Mouse (Mus musculus): ENCODE measurements at regions not wholly inside any gene's neighbourhood (a gene's known extent, or its start where the extent isn't known, plus 50 kb on each side); places are given as distances from the start of the nearest gene placed in this dataset.

DNA sequence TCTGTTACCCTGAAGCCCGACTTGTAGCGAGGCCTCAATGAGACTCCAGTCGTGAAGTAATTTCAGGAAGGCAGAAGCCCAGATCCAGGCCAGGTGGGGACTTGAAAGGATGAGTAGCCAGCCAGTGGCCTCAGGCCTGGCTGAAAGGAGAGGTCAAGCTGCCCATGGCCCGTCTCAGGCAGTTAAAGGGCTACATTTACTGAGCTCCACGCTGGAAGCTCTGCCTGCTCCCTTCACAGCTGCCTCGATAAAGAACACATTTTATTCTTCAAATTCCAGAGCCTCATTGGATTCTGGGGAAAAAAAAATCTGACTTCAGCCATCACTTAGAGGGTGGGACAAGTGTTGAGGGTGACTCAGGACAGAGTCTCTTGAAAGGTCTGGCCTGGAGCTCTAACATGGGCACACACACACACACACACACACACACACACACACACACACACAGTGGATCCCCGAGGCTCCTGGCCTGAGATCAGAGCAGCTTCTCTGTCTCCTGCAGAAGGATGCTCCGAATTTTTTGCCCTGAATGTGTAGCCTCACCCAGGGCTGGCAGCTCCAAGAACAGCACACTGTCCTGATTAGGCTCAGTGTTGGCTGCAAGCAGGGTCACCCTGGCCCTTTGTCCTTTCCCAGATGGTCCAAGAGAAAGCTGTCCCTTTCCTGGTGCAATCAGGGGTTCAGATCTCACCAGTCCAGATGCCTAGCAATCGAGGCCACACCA, 53.0 kb downstream of the Gadd45g start:
- no peak for ATAC-seq (ENCODE audit: low FRiP score)
- no peaks in the 10 kb centered on the region for H3K9me3 ChIP-seq (ENCODE audit: control insufficient read depth, low read length)
- H3K27me3 ChIP-seq (ENCODE audit: control insufficient read depth, insufficient read depth, low read length): no peaks in the 10 kb centered on the region; the same call in 1 of the 2 replicates
- H3K27ac ChIP-seq (ENCODE audit: low read depth, low read length): no peak overlapping the region
- no peak overlapping the region for H3K4me3 ChIP-seq (ENCODE audit: low read depth, low read length)
- 64% methylated on average over 9 of the region's 9 CpGs for WGBS
- H3K4me2 ChIP-seq: no peak overlapping the region
- no peak overlapping the region for H3K9ac ChIP-seq (ENCODE audit: low read length)
- peak; percentile 76 for DNase-seq (ENCODE audit: low spot score, missing footprints)
- H3K36me3 ChIP-seq (ENCODE audit: control insufficient read depth, insufficient read depth, low read length): no peaks in the 10 kb centered on the region
- peaks cover 12% of the 10 kb centered on the region for H3K4me1 ChIP-seq (ENCODE audit: control insufficient read depth, insufficient read depth, low read length)

DNA sequence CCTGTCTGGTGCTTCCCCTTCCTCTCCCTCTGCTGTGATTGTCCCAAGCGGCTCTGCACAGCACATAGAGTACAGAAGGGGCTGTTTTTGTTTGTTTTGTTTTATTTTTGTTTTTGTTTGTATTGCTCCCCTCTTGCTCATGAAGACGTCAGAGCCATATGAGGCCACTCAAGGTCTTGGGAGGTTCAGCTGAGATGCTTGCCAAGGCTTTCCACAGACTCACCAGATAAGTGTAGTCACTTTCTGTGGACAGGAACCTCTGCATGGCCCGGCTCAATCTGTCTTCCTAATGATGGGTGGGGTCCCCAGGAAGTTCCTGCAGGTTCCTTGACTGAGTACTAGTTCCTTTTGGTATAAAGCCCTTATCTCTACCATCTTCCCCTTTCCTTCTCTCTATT, 53.6 kb downstream of the Gadd45g start:
- no peak overlapping the region for H3K27ac ChIP-seq (ENCODE audit: low read depth, low read length)
- no peak for DNase-seq (ENCODE audit: low spot score, missing footprints)
- 74% methylated on average over 3 of the region's 3 CpGs for WGBS
- H3K36me3 ChIP-seq (ENCODE audit: control insufficient read depth, insufficient read depth, low read length): no peaks in the 10 kb centered on the region
- no peak overlapping the region for H3K9ac ChIP-seq (ENCODE audit: low read length)
- H3K4me2 ChIP-seq: no peak overlapping the region
- peaks cover 12% of the 10 kb centered on the region for H3K4me1 ChIP-seq (ENCODE audit: control insufficient read depth, insufficient read depth, low read length)
- no peak for ATAC-seq (ENCODE audit: low FRiP score)
- H3K27me3 ChIP-seq (ENCODE audit: control insufficient read depth, insufficient read depth, low read length): no peaks in the 10 kb centered on the region; the same call in 1 of the 2 replicates
- H3K9me3 ChIP-seq (ENCODE audit: control insufficient read depth, low read length): no peaks in the 10 kb centered on the region
- no peak overlapping the region for H3K4me3 ChIP-seq (ENCODE audit: low read depth, low read length)

DNA sequence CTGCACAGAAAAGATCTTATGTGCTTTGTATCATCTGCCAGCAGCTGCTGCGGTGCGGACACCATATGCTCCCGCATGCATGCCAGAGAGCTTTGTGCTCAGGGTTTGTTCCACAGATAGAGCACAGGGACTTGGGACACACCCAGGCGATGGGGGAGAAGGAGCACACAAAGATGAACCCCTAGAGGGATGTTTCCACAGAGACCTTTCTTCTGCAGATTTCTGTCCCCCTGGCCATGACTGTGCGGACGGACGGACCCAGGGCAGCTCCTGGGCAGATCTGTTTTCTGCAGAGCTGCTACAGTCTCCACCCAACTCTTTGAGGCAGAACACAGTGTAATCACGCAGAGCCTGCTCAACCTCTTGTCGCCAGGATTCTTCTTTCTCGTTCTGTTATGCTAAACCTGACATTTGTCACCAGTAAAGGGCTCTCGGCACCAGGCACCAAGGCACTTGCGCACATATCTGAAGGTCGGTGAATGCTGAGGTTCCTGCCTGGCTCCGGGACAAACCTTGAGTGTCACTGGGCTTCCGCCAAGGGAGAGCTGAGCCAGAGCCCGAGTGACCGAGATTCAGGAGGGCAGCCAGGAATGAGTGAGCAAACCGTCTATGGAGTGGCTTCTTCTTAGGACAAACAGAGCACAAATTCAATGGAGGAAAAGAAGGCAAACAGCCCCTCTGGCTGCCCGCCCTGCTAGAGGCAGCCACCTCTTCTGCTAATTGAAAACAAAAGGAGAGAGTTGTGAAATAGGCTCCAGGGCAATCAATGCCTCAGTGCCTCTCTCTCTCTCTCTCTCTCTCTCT, 56.2 kb downstream of the Gadd45g start:
- H3K4me2 ChIP-seq: peak overlapping the region; percentile 15
- 44% methylated on average over 19 of the region's 19 CpGs for WGBS
- no peaks in the 10 kb centered on the region; the same call in 1 of the 2 replicates for H3K27me3 ChIP-seq (ENCODE audit: control insufficient read depth, insufficient read depth, low read length)
- H3K9ac ChIP-seq (ENCODE audit: low read length): peak overlapping the region; percentile 24
- peak overlapping the region; percentile 77 for H3K27ac ChIP-seq (ENCODE audit: low read depth, low read length)
- H3K36me3 ChIP-seq (ENCODE audit: control insufficient read depth, insufficient read depth, low read length): no peaks in the 10 kb centered on the region
- DNase-seq (ENCODE audit: low spot score, missing footprints): peak; percentile 93
- peaks cover 12% of the 10 kb centered on the region for H3K4me1 ChIP-seq (ENCODE audit: control insufficient read depth, insufficient read depth, low read length)
- peak; percentile 54; the same call in 1 of the 2 replicates for ATAC-seq (ENCODE audit: low FRiP score)
- no peak overlapping the region for H3K4me3 ChIP-seq (ENCODE audit: low read depth, low read length)
- H3K9me3 ChIP-seq (ENCODE audit: control insufficient read depth, low read length): no peaks in the 10 kb centered on the region

DNA sequence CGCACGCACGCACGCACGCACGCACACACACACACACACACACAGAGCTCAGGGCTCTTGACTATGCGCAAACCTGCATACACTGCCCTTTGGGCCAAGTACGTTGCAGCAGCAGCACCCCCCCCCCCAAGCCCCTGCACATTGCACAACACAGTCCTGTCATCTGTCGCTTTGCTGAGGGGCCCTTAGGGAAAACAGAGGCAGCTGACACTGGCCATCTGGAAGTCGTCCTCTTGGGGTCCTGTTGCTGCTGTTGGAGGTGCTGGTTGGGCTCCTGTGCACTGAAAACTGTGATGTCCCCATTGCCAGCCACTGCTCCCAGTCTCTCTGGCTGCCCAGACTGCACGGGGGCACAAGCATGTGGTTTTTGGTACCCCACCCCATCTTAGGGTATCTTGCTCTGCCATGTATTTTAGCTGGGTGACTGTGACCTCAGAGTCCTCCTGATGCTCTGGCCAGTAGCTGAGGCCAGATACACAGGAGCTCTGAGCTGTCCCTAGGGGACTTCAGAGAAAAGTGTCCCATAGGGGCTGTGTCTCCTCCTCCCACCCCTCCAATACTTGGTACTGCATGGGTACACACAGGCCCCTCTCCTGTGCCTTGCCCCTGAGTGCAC, 57.0 kb downstream of the Gadd45g start:
- H3K9me3 ChIP-seq (ENCODE audit: control insufficient read depth, low read length): no peaks in the 10 kb centered on the region
- no peak overlapping the region for H3K27ac ChIP-seq (ENCODE audit: low read depth, low read length)
- peaks cover 12% of the 10 kb centered on the region for H3K4me1 ChIP-seq (ENCODE audit: control insufficient read depth, insufficient read depth, low read length)
- 64% methylated on average over 11 of the region's 11 CpGs for WGBS
- H3K4me3 ChIP-seq (ENCODE audit: low read depth, low read length): no peak overlapping the region
- DNase-seq (ENCODE audit: low spot score, missing footprints) (no peak), ATAC-seq (ENCODE audit: low FRiP score) (peak; percentile 61)
- H3K27me3 ChIP-seq (ENCODE audit: control insufficient read depth, insufficient read depth, low read length): peaks cover 2% of the 10 kb centered on the region; the same call in 1 of the 2 replicates
- no peaks in the 10 kb centered on the region for H3K36me3 ChIP-seq (ENCODE audit: control insufficient read depth, insufficient read depth, low read length)
- H3K4me2 ChIP-seq: no peak overlapping the region
- H3K9ac ChIP-seq (ENCODE audit: low read length): no peak overlapping the region

DNA sequence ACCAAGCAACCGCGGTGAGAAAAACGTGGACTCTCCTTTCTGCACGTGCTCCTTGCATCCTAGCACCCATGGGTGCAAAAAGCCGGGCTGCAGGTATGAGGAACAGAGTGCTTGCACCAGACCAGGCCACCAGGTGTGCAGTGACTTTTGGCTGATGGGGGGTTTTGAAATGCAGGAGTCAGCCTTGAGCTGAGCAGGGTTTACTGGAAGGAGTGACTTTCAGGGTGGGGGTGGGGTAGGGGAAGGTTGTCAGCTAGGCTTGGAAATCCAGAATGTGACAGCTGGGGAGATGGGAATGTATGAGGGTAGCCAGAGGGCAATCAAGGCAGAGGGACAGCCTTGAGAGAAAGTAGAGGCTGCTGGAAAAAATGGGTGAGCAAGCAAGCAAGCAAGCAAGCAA, 58.8 kb downstream of the Gadd45g start:
- Histone ChIP-seq H3K27me3 (ENCODE audit: control insufficient read depth, insufficient read depth, low read length) (peaks cover 2% of the 10 kb centered on the region; the same call in 1 of the 2 replicates), H3K4me1 (ENCODE audit: control insufficient read depth, insufficient read depth, low read length) (peaks cover 10% of the 10 kb centered on the region), H3K9me3 (ENCODE audit: control insufficient read depth, low read length) (no peaks in the 10 kb centered on the region), H3K36me3 (ENCODE audit: control insufficient read depth, insufficient read depth, low read length) (no peaks in the 10 kb centered on the region), H3K9ac (ENCODE audit: low read length) (no peak overlapping the region), H3K4me2 (no peak overlapping the region), H3K4me3 (ENCODE audit: low read depth, low read length) (no peak overlapping the region), H3K27ac (ENCODE audit: low read depth, low read length) (no peak overlapping the region)
- ATAC-seq (ENCODE audit: low FRiP score) (no peak), DNase-seq (ENCODE audit: low spot score, missing footprints) (no peak)
- 74% methylated on average over 5 of the region's 5 CpGs for WGBS

DNA sequence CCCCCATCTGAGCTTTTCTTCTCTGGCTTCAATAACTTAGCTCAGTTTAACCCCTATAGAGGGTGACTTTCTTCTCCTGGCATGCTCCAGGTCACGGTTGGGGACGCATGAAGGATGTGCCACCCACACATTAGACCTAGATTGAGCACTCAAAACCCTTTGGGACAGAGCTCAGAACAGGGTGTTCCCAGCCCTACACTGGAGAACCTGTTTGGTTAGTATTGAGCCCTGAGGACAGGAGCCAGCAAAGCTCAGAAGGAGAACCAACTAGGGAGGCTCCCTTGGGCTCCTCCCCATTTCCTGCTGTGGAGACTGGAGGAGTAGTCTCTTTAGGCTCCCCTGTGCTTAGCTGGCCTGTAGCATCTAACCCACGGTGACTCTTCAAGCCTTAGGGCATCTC, 59.6 kb downstream of the Gadd45g start:
- H3K9me3 ChIP-seq (ENCODE audit: control insufficient read depth, low read length): no peaks in the 10 kb centered on the region
- WGBS: 89% methylated on average over 3 of the region's 3 CpGs
- DNase-seq (ENCODE audit: low spot score, missing footprints): no peak
- no peak overlapping the region for H3K4me2 ChIP-seq
- peaks cover 2% of the 10 kb centered on the region; the same call in 1 of the 2 replicates for H3K27me3 ChIP-seq (ENCODE audit: control insufficient read depth, insufficient read depth, low read length)
- no peak overlapping the region for H3K27ac ChIP-seq (ENCODE audit: low read depth, low read length)
- no peak overlapping the region for H3K4me3 ChIP-seq (ENCODE audit: low read depth, low read length)
- no peaks in the 10 kb centered on the region for H3K36me3 ChIP-seq (ENCODE audit: control insufficient read depth, insufficient read depth, low read length)
- no peak overlapping the region for H3K9ac ChIP-seq (ENCODE audit: low read length)
- no peak for ATAC-seq (ENCODE audit: low FRiP score)
- H3K4me1 ChIP-seq (ENCODE audit: control insufficient read depth, insufficient read depth, low read length): peaks cover 10% of the 10 kb centered on the region

DNA sequence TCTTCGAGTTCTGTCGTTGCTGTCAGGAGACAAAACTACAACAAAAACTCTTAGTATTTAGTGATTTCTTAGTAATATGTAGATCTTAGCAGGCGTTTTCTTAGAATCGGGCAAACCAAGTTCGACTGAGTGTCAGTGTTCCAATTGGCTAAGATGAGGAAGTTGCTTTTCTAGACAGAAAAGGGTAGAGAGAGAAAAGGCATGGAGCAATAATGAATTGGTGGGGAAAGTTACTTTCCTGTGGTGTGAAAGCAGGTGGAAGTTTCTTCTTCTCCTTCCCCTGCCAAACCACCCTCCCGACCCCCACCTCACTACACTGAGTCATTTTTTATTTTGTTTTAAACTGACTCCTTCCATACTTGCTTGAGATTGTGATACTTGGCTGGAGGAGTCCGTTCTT, 62.0 kb downstream of the Gadd45g start:
- no peak for DNase-seq (ENCODE audit: low spot score, missing footprints)
- ATAC-seq (ENCODE audit: low FRiP score): no peak
- Histone ChIP-seq H3K4me1 (ENCODE audit: control insufficient read depth, insufficient read depth, low read length) (0 out of 2 replicates have a peak, but pooled peaks cover under 1% of the 10 kb centered on the region), H3K4me2 (no peak overlapping the region), H3K27ac (ENCODE audit: low read depth, low read length) (no peak overlapping the region), H3K36me3 (ENCODE audit: control insufficient read depth, insufficient read depth, low read length) (no peaks in the 10 kb centered on the region), H3K9ac (ENCODE audit: low read length) (no peak overlapping the region), H3K27me3 (ENCODE audit: control insufficient read depth, insufficient read depth, low read length) (peaks cover 14% of the 10 kb centered on the region), H3K9me3 (ENCODE audit: control insufficient read depth, low read length) (no peaks in the 10 kb centered on the region), H3K4me3 (ENCODE audit: low read depth, low read length) (no peak overlapping the region)
- WGBS: 86% methylated on average over 7 of the region's 7 CpGs

DNA sequence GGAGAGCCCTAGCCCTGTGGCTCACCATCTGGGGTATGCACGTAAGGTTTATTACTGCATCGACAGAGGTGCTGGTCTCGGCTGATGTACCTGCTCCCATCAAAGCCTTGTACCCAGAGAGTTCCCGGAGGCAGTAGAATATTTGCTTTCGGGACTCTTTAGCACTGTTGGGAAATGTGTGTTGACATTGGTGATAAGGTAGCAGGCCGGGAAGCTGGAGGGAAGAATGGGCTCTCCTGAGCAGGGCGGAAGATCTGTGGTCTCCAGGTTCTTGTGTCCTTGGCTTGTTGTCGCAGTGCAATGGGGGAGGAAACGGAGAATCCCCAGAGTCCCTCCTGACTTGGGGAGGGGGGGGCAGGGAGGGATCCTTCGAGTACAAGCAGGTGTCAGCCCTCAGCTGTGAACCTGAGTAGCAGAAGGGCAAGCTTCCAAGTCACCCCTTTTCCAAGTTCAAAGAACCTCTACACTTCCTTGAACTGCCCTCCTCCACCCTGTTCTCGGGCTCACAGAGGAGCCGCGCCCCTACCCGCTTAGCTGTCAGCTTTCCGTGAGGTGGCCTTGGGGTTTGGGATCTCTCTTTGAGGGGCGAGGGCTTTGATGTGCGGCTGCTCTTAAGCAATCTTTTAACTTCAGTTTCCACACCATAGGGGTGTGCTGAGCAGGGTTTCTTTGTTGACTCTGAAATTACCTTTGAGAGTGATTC, 65.0 kb downstream of the Gadd45g start:
- peaks cover 36% of the 10 kb centered on the region for H3K27me3 ChIP-seq (ENCODE audit: control insufficient read depth, insufficient read depth, low read length)
- no peaks in the 10 kb centered on the region for H3K4me1 ChIP-seq (ENCODE audit: control insufficient read depth, insufficient read depth, low read length)
- no peak for ATAC-seq (ENCODE audit: low FRiP score)
- no peak overlapping the region for H3K27ac ChIP-seq (ENCODE audit: low read depth, low read length)
- H3K36me3 ChIP-seq (ENCODE audit: control insufficient read depth, insufficient read depth, low read length): no peaks in the 10 kb centered on the region
- no peak overlapping the region for H3K9ac ChIP-seq (ENCODE audit: low read length)
- DNase-seq (ENCODE audit: low spot score, missing footprints): no peak
- WGBS: 57% methylated on average over 17 of the region's 17 CpGs
- no peaks in the 10 kb centered on the region for H3K9me3 ChIP-seq (ENCODE audit: control insufficient read depth, low read length)
- no peak overlapping the region for H3K4me3 ChIP-seq (ENCODE audit: low read depth, low read length)
- H3K4me2 ChIP-seq: no peak overlapping the region

All from midbrain, embryonic 11.5 days (tissue).